Mouse (Mus musculus): ENCODE data around the gene Fopnl. TPM values are rescaled to one million over a fixed set of nuclear protein-coding genes. Genes with fewer than 3 reads are reported as not detected.

Fopnl gene
- polyA plus RNA-seq, 1 experiment from 2014 or later, result 135 TPM

GRCm38 (mm10) chr16:14312914-14313313 is 4.3 kb downstream of the Fopnl start:
- Histone ChIP-seq H3K4me2 (ENCODE audit: low read length) (no peak overlapping the region), H3K27ac (ENCODE audit: low read depth) (no peak overlapping the region), H3K27me3 (replicated peaks; ENCODE audit: control insufficient read depth, insufficient read depth, low read length) (no peaks in the 10 kb centered on the region), H3K9ac (ENCODE audit: low read length) (no peak overlapping the region), H3K4me1 (replicated peaks; ENCODE audit: control insufficient read depth, insufficient read depth, low read length) (peaks cover 4% of the 10 kb centered on the region), H3K4me3 (ENCODE audit: low read depth, low read length) (no peak overlapping the region), H3K9me3 (ENCODE audit: control insufficient read depth, low read length) (no peaks in the 10 kb centered on the region), H3K36me3 (ENCODE audit: control insufficient read depth, insufficient read depth, low read length) (peaks cover 51% of the 10 kb centered on the region)
- 93% methylated on average over 7 of the region's 7 CpGs for WGBS
- no peak for DNase-seq (ENCODE audit: low spot score)
- no peak for ATAC-seq (replicated peaks; ENCODE audit: low FRiP score, low TSS enrichment, low read depth)

- Histone ChIP-seq H3K4me3 (ENCODE audit: low read depth, low read length) (no peak overlapping the region), H3K27ac (ENCODE audit: low read depth) (no peak overlapping the region), H3K4me1 (replicated peaks; ENCODE audit: control insufficient read depth, insufficient read depth, low read length) (peaks cover 4% of the 10 kb centered on the region), H3K9me3 (ENCODE audit: control insufficient read depth, low read length) (no peaks in the 10 kb centered on the region), H3K4me2 (ENCODE audit: low read length) (no peak overlapping the region), H3K36me3 (ENCODE audit: control insufficient read depth, insufficient read depth, low read length) (peaks cover 64% of the 10 kb centered on the region), H3K9ac (ENCODE audit: low read length) (no peak overlapping the region), H3K27me3 (replicated peaks; ENCODE audit: control insufficient read depth, insufficient read depth, low read length) (no peaks in the 10 kb centered on the region)
- DNase-seq (ENCODE audit: low spot score), result no peak
- ATAC-seq (replicated peaks; ENCODE audit: low FRiP score, low TSS enrichment, low read depth), result no peak
- WGBS, result 49% methylated on average over 6 of the region's 6 CpGs
These were observed 5.8 kb downstream of the Fopnl start for GRCm38 (mm10) chr16:14311371-14311770.

DNA sequence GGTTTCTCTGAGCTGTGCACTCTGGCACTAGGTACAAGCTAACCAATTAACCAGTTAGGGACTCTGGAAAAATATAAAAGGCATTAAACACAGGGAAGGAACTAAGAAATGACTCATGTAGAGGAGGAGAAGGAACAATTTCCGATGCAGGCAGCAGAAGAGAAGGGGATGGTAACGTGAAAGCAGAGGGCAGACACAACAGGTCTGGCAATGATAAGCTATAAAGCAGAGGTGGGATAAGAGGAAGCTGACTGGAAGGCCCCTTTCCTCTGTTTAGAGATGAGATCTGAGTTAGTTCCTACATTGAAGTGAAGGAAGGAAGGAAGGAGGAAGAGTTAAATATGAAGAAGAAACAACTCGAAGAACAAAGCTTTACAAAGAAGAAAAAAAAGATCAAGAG is 7.4 kb downstream of the Fopnl start:
- H3K27ac ChIP-seq (ENCODE audit: low read depth), result no peak overlapping the region
- peaks cover 72% of the 10 kb centered on the region for H3K36me3 ChIP-seq (ENCODE audit: control insufficient read depth, insufficient read depth, low read length)
- no peak for DNase-seq (ENCODE audit: low spot score)
- no peak for ATAC-seq (replicated peaks; ENCODE audit: low FRiP score, low TSS enrichment, low read depth)
- H3K4me2 ChIP-seq (ENCODE audit: low read length), result no peak overlapping the region
- H3K4me3 ChIP-seq (ENCODE audit: low read depth, low read length), result no peak overlapping the region
- no peak overlapping the region for H3K9ac ChIP-seq (ENCODE audit: low read length)
- H3K27me3 ChIP-seq (replicated peaks; ENCODE audit: control insufficient read depth, insufficient read depth, low read length), result no peaks in the 10 kb centered on the region
- H3K4me1 ChIP-seq (replicated peaks; ENCODE audit: control insufficient read depth, insufficient read depth, low read length), result no peaks in the 10 kb centered on the region
- 88% methylated on average over 3 of the region's 3 CpGs for WGBS
- no peaks in the 10 kb centered on the region for H3K9me3 ChIP-seq (ENCODE audit: control insufficient read depth, low read length)

GRCm38 (mm10) chr16:14308245-14309073 is 8.7 kb downstream of the Fopnl start:
- H3K4me3 ChIP-seq (ENCODE audit: low read depth, low read length), result no peak overlapping the region
- H3K36me3 ChIP-seq (ENCODE audit: control insufficient read depth, insufficient read depth, low read length), result peaks cover 71% of the 10 kb centered on the region
- no peaks in the 10 kb centered on the region for H3K27me3 ChIP-seq (replicated peaks; ENCODE audit: control insufficient read depth, insufficient read depth, low read length)
- no peak overlapping the region for H3K4me2 ChIP-seq (ENCODE audit: low read length)
- H3K9ac ChIP-seq (ENCODE audit: low read length), result no peak overlapping the region
- 89% methylated on average over 6 of the region's 6 CpGs for WGBS
- no peaks in the 10 kb centered on the region for H3K4me1 ChIP-seq (replicated peaks; ENCODE audit: control insufficient read depth, insufficient read depth, low read length)
- no peak overlapping the region for H3K27ac ChIP-seq (ENCODE audit: low read depth)
- DNase-seq (ENCODE audit: low spot score), result no peak
- no peak for ATAC-seq (replicated peaks; ENCODE audit: low FRiP score, low TSS enrichment, low read depth)
- no peaks in the 10 kb centered on the region for H3K9me3 ChIP-seq (ENCODE audit: control insufficient read depth, low read length)

GRCm38 (mm10) chr16:14307373-14307772 is 9.8 kb downstream of the Fopnl start:
- H3K36me3 ChIP-seq (ENCODE audit: control insufficient read depth, insufficient read depth, low read length), result peaks cover 71% of the 10 kb centered on the region
- 75% methylated on average over 1 of the region's 1 CpGs for WGBS
- no peak for ATAC-seq (replicated peaks; ENCODE audit: low FRiP score, low TSS enrichment, low read depth)

GRCm38 (mm10) chr16:14306451-14306850 is 10.8 kb downstream of the Fopnl start:
- Histone ChIP-seq H3K9ac (ENCODE audit: low read length) (no peak overlapping the region), H3K4me2 (ENCODE audit: low read length) (no peak overlapping the region), H3K27me3 (replicated peaks; ENCODE audit: control insufficient read depth, insufficient read depth, low read length) (no peaks in the 10 kb centered on the region), H3K4me1 (replicated peaks; ENCODE audit: control insufficient read depth, insufficient read depth, low read length) (no peaks in the 10 kb centered on the region), H3K36me3 (ENCODE audit: control insufficient read depth, insufficient read depth, low read length) (peaks cover 68% of the 10 kb centered on the region), H3K9me3 (ENCODE audit: control insufficient read depth, low read length) (no peaks in the 10 kb centered on the region), H3K4me3 (ENCODE audit: low read depth, low read length) (no peak overlapping the region), H3K27ac (ENCODE audit: low read depth) (no peak overlapping the region)
- WGBS, result 79% methylated on average over 1 of the region's 1 CpGs
- DNase-seq (ENCODE audit: low spot score), result no peak
- no peak for ATAC-seq (replicated peaks; ENCODE audit: low FRiP score, low TSS enrichment, low read depth)

More at GRCm38 (mm10) chr16:14307373-14307772, 9.8 kb downstream of the Fopnl start:
- Histone ChIP-seq H3K9me3 (ENCODE audit: control insufficient read depth, low read length) (no peaks in the 10 kb centered on the region), H3K9ac (ENCODE audit: low read length) (no peak overlapping the region), H3K27me3 (replicated peaks; ENCODE audit: control insufficient read depth, insufficient read depth, low read length) (no peaks in the 10 kb centered on the region), H3K27ac (ENCODE audit: low read depth) (no peak overlapping the region), H3K4me2 (ENCODE audit: low read length) (no peak overlapping the region), H3K4me1 (replicated peaks; ENCODE audit: control insufficient read depth, insufficient read depth, low read length) (no peaks in the 10 kb centered on the region), H3K4me3 (ENCODE audit: low read depth, low read length) (no peak overlapping the region)
- no peak for DNase-seq (ENCODE audit: low spot score)

- 83% methylated on average over 3 of the region's 3 CpGs for WGBS
- ATAC-seq (replicated peaks; ENCODE audit: low FRiP score, low TSS enrichment, low read depth), result no peak
- Histone ChIP-seq H3K4me3 (ENCODE audit: low read depth, low read length) (no peak overlapping the region), H3K9ac (ENCODE audit: low read length) (no peak overlapping the region), H3K4me1 (replicated peaks; ENCODE audit: control insufficient read depth, insufficient read depth, low read length) (no peaks in the 10 kb centered on the region), H3K4me2 (ENCODE audit: low read length) (no peak overlapping the region), H3K36me3 (ENCODE audit: control insufficient read depth, insufficient read depth, low read length) (peaks cover 70% of the 10 kb centered on the region), H3K27ac (ENCODE audit: low read depth) (no peak overlapping the region), H3K27me3 (replicated peaks; ENCODE audit: control insufficient read depth, insufficient read depth, low read length) (no peaks in the 10 kb centered on the region), H3K9me3 (ENCODE audit: control insufficient read depth, low read length) (no peaks in the 10 kb centered on the region)
- no peak for DNase-seq (ENCODE audit: low spot score)
These were observed 12.4 kb downstream of the Fopnl start for GRCm38 (mm10) chr16:14304791-14305190.

- no peaks in the 10 kb centered on the region for H3K4me1 ChIP-seq (replicated peaks; ENCODE audit: control insufficient read depth, insufficient read depth, low read length)
- WGBS, result 66% methylated on average over 7 of the region's 7 CpGs
- no peaks in the 10 kb centered on the region for H3K27me3 ChIP-seq (replicated peaks; ENCODE audit: control insufficient read depth, insufficient read depth, low read length)
- ATAC-seq (replicated peaks; ENCODE audit: low FRiP score, low TSS enrichment, low read depth) (0 out of 2 replicates have a peak, but pooled peaks have one; percentile 64), DNase-seq (ENCODE audit: low spot score) (no peak)
- H3K4me3 ChIP-seq (ENCODE audit: low read depth, low read length), result no peak overlapping the region
- H3K36me3 ChIP-seq (ENCODE audit: control insufficient read depth, insufficient read depth, low read length), result peaks cover 76% of the 10 kb centered on the region
- no peak overlapping the region for H3K4me2 ChIP-seq (ENCODE audit: low read length)
- no peak overlapping the region for H3K27ac ChIP-seq (ENCODE audit: low read depth)
- no peaks in the 10 kb centered on the region for H3K9me3 ChIP-seq (ENCODE audit: control insufficient read depth, low read length)
- H3K9ac ChIP-seq (ENCODE audit: low read length), result no peak overlapping the region
These were observed 13.5 kb downstream of the Fopnl start for GRCm38 (mm10) chr16:14303676-14304075.

GRCm38 (mm10) chr16:14303148-14303547 is 14.1 kb downstream of the Fopnl start:
- Histone ChIP-seq H3K36me3 (ENCODE audit: control insufficient read depth, insufficient read depth, low read length) (peaks cover 74% of the 10 kb centered on the region), H3K4me3 (ENCODE audit: low read depth, low read length) (no peak overlapping the region), H3K4me2 (ENCODE audit: low read length) (no peak overlapping the region), H3K4me1 (replicated peaks; ENCODE audit: control insufficient read depth, insufficient read depth, low read length) (no peaks in the 10 kb centered on the region), H3K27me3 (replicated peaks; ENCODE audit: control insufficient read depth, insufficient read depth, low read length) (no peaks in the 10 kb centered on the region), H3K27ac (ENCODE audit: low read depth) (no peak overlapping the region), H3K9me3 (ENCODE audit: control insufficient read depth, low read length) (no peaks in the 10 kb centered on the region), H3K9ac (ENCODE audit: low read length) (no peak overlapping the region)
- WGBS, result 84% methylated on average over 2 of the region's 2 CpGs
- ATAC-seq (replicated peaks; ENCODE audit: low FRiP score, low TSS enrichment, low read depth), result no peak
- DNase-seq (ENCODE audit: low spot score), result no peak
